14 mouse cellular contexts compared by ENCODE assay signal in genomic region chr19:28448811-28449210, GRCm38 (mm10).
"Had no signal": no experiment of that assay in that cellular context is flagged by ENCODE, and none has a peak within 500 bp of the region (broad histone marks: within the 10 kb centered on the region; RNA-seq: fewer than 3 reads in every experiment).

No protein-coding gene starts in this region.

- H3K4me3 ChIP-seq: limb, embryonic 15.5 days; liver, embryonic 12.5 days; lung, embryonic 15.5 days; midbrain, embryonic 10.5 days; myocyte; neural tube, embryonic 15.5 days had no signal

- H3K4me2 ChIP-seq: limb, embryonic 15.5 days; liver, embryonic 12.5 days; lung, embryonic 15.5 days; neural tube, embryonic 15.5 days had no signal

- H3K9ac ChIP-seq: limb, embryonic 15.5 days; liver, embryonic 12.5 days; lung, embryonic 15.5 days; neural tube, embryonic 15.5 days had no signal

- H3K27ac ChIP-seq: limb, embryonic 15.5 days; liver, embryonic 12.5 days; lung, embryonic 15.5 days; midbrain, embryonic 10.5 days; neural tube, embryonic 15.5 days had no signal

- ATAC-seq: liver, embryonic 12.5 days had no signal

- H3K36me3 ChIP-seq: limb, embryonic 15.5 days; liver, embryonic 12.5 days; lung, embryonic 15.5 days; midbrain, embryonic 10.5 days; neural tube, embryonic 15.5 days had no signal

- H3K4me1 ChIP-seq: limb, embryonic 15.5 days; liver, embryonic 12.5 days; lung, embryonic 15.5 days had no signal

- H3K27me3 ChIP-seq: limb, embryonic 15.5 days; liver, embryonic 12.5 days; lung, embryonic 15.5 days; neural tube, embryonic 15.5 days had no signal

- H3K9me3 ChIP-seq: limb, embryonic 15.5 days; liver, embryonic 12.5 days; lung, embryonic 15.5 days; midbrain, embryonic 10.5 days; neural tube, embryonic 15.5 days had no signal

- DNase-seq: kidney, adult 9 months; kidney, postnatal 14 days; layer of hippocampus, postnatal 36 days; lung, postnatal 36 days; midbrain, embryonic 14.5 days; right cerebral cortex, adult 18-20 months; right cerebral cortex, postnatal 25 days; thymus, postnatal 36 days had no signal
